In the genomic region with DNA sequence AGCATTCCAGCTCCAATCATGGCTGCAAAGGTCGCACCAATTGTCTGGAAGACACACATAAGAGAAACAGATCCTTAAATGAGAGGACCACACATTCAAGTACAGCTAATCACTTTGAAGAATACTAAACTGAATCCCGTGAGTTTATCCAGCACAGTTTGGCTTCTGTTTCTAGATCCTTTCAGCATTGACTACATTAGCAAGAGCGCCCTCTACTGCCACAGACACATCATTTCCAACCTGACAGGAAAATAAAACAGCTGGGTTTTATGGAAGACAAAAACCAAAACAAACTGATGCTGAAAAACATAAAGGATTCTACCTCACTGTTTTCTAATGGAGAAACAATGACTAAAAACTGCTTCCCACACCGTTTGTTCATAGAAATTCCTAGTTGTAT, we compare ENCODE assay signal across 10 mouse cellular contexts. TPM values are rescaled to one million over a fixed set of nuclear protein-coding genes. Genes with fewer than 3 reads are reported as not detected.
DNase-seq lines count a peak whose midpoint lies in the region; ATAC-seq and TF ChIP-seq lines count a peak whose summit lies in the region.
"Had no signal": no experiment of that assay in that cellular context is flagged by ENCODE, and none has a peak within 500 bp of the region (broad histone marks: within the 10 kb centered on the region; RNA-seq: fewer than 3 reads in every experiment).

No protein-coding gene starts in this region.

- H3K27me3 ChIP-seq in forebrain, postnatal 0 days (ENCODE audit: insufficient read depth, low read length), result no peaks in the 10 kb centered on the region
- H3K27me3 ChIP-seq in forebrain, embryonic 12.5 days, result no peaks in the 10 kb centered on the region
- no peaks in the 10 kb centered on the region for H3K27me3 ChIP-seq in liver, adult 2 months (ENCODE audit: control insufficient read depth, insufficient read depth, low read length)
- H3K27me3 ChIP-seq in liver, embryonic 11.5 days (replicated peaks; ENCODE audit: control insufficient read depth, insufficient read depth, low read length), result no peaks in the 10 kb centered on the region
- no peaks in the 10 kb centered on the region for H3K27me3 ChIP-seq in forebrain, embryonic 13.5 days
- H3K27me3 ChIP-seq: heart, embryonic 15.5 days; midbrain, embryonic 12.5 days had no signal

- H3K4me2 ChIP-seq in forebrain, postnatal 0 days (ENCODE audit: low read depth), result no peak overlapping the region
- H3K4me2 ChIP-seq in forebrain, embryonic 12.5 days, result no peak overlapping the region
- H3K4me2 ChIP-seq in liver, embryonic 11.5 days, result no peak overlapping the region
- no peak overlapping the region for H3K4me2 ChIP-seq in forebrain, embryonic 13.5 days
- H3K4me2 ChIP-seq: heart, embryonic 15.5 days; midbrain, embryonic 12.5 days had no signal

- no peaks in the 10 kb centered on the region for H3K9me3 ChIP-seq in forebrain, postnatal 0 days (ENCODE audit: low read length)
- H3K9me3 ChIP-seq in forebrain, embryonic 12.5 days, result no peaks in the 10 kb centered on the region
- H3K9me3 ChIP-seq in liver, embryonic 11.5 days (ENCODE audit: control insufficient read depth, low read length), result no peaks in the 10 kb centered on the region
- H3K9me3 ChIP-seq in forebrain, embryonic 13.5 days (replicated peaks), result no peaks in the 10 kb centered on the region
- H3K9me3 ChIP-seq: heart, embryonic 15.5 days; midbrain, embryonic 12.5 days had no signal

- H3K9ac ChIP-seq in forebrain, postnatal 0 days, result no peak overlapping the region
- no peak overlapping the region for H3K9ac ChIP-seq in forebrain, embryonic 12.5 days
- no peak overlapping the region for H3K9ac ChIP-seq in liver, adult 2 months (ENCODE audit: low read depth, low read length)
- no peak overlapping the region for H3K9ac ChIP-seq in liver, embryonic 11.5 days (ENCODE audit: low read depth, low read length)
- no peak overlapping the region for H3K9ac ChIP-seq in forebrain, embryonic 13.5 days
- H3K9ac ChIP-seq: heart, embryonic 15.5 days; midbrain, embryonic 12.5 days had no signal

- no peak for TF ChIP-seq POLR2A in liver, adult 2 months (IDR thresholded peaks at IDR 0.05; ENCODE audit: extremely low read depth, insufficient read depth, low read length)

- H3K36me3 ChIP-seq in forebrain, postnatal 0 days (ENCODE audit: insufficient read depth), result peaks cover 60% of the 10 kb centered on the region
- peaks cover 73% of the 10 kb centered on the region for H3K36me3 ChIP-seq in forebrain, embryonic 12.5 days (replicated peaks)
- peaks cover 68% of the 10 kb centered on the region for H3K36me3 ChIP-seq in liver, adult 2 months (ENCODE audit: control insufficient read depth, insufficient read depth, low read length)
- peaks cover 35% of the 10 kb centered on the region for H3K36me3 ChIP-seq in liver, embryonic 11.5 days (ENCODE audit: control insufficient read depth, insufficient read depth, low read length)
- H3K36me3 ChIP-seq in forebrain, embryonic 13.5 days (ENCODE audit: poor library complexity, severe bottlenecking), result peaks cover 81% of the 10 kb centered on the region

- H3K4me1 ChIP-seq in forebrain, postnatal 0 days (ENCODE audit: insufficient read depth), result no peaks in the 10 kb centered on the region
- H3K4me1 ChIP-seq in forebrain, embryonic 12.5 days, result no peaks in the 10 kb centered on the region
- H3K4me1 ChIP-seq in liver, adult 2 months (ENCODE audit: control insufficient read depth, insufficient read depth, low read length), result no peaks in the 10 kb centered on the region
- H3K4me1 ChIP-seq in liver, embryonic 11.5 days (replicated peaks; ENCODE audit: control insufficient read depth, insufficient read depth, low read length), result no peaks in the 10 kb centered on the region
- no peaks in the 10 kb centered on the region for H3K4me1 ChIP-seq in forebrain, embryonic 13.5 days
- H3K4me1 ChIP-seq: heart, embryonic 15.5 days; midbrain, embryonic 12.5 days had no signal

- 35% methylated on average over 4 of the region's 4 CpGs for WGBS in forebrain, postnatal 0 days
- WGBS in forebrain, embryonic 12.5 days, result 50% methylated on average over 4 of the region's 4 CpGs
- 50% methylated on average over 4 of the region's 4 CpGs for WGBS in liver, adult 2 months
- WGBS in liver, embryonic 11.5 days, result 57% methylated on average over 4 of the region's 4 CpGs
- 50% methylated on average over 4 of the region's 4 CpGs for WGBS in forebrain, embryonic 13.5 days

- no peak overlapping the region for H3K4me3 ChIP-seq in forebrain, postnatal 0 days (ENCODE audit: low read depth, low read length)
- no peak overlapping the region for H3K4me3 ChIP-seq in forebrain, embryonic 12.5 days (replicated peaks)
- H3K4me3 ChIP-seq in liver, adult 2 months (ENCODE audit: insufficient read depth, low read depth, low read length), result no peak overlapping the region
- no peak overlapping the region for H3K4me3 ChIP-seq in liver, embryonic 11.5 days (ENCODE audit: low read depth, low read length)
- H3K4me3 ChIP-seq in forebrain, embryonic 13.5 days, result no peak overlapping the region
- H3K4me3 ChIP-seq: heart, embryonic 15.5 days; midbrain, embryonic 12.5 days had no signal

- TF ChIP-seq CTCF in forebrain, postnatal 0 days (IDR thresholded peaks at IDR 0.05; ENCODE audit: low read depth), result peak; percentile 77
- TF ChIP-seq CTCF in liver, adult 2 months (IDR thresholded peaks at IDR 0.05; ENCODE audit: low read depth, low read length), result peak; percentile 39

- H3K79me2 ChIP-seq in liver, adult 2 months (ENCODE audit: control insufficient read depth, insufficient read depth, low read length), result no peaks in the 10 kb centered on the region

- ATAC-seq in forebrain, postnatal 0 days, result 0 out of 2 replicates have a peak, but pooled peaks have one; percentile 27
- ATAC-seq in forebrain, embryonic 12.5 days (ENCODE audit: low FRiP score), result no peak
- no peak for ATAC-seq in liver, embryonic 11.5 days (replicated peaks; ENCODE audit: low FRiP score)
- ATAC-seq in erythroblast, adult 5-6 weeks (replicated peaks; ENCODE audit: low FRiP score, poor library complexity, severe bottlenecking), result peak; percentile 77
- no peak for ATAC-seq in forebrain, embryonic 13.5 days

- peak; percentile 73 for DNase-seq in forebrain, postnatal 0 days
- DNase-seq in liver, adult 2 months (ENCODE audit: extremely low read depth, low read depth, low spot score), result peak; percentile 44
- no peak for DNase-seq in liver, embryonic 11.5 days (ENCODE audit: low spot score)
- peak; percentile 72 for DNase-seq in ZHBTc4 (ENCODE audit: low read depth, low spot score)
- DNase-seq in lung, postnatal 36 days, result peak; percentile 63

- H3K27ac ChIP-seq in forebrain, postnatal 0 days (ENCODE audit: low read depth, low read length), result no peak overlapping the region
- no peak overlapping the region for H3K27ac ChIP-seq in forebrain, embryonic 12.5 days
- no peak overlapping the region for H3K27ac ChIP-seq in liver, adult 2 months (replicated peaks; ENCODE audit: insufficient read depth, low read depth, low read length)
- no peak overlapping the region for H3K27ac ChIP-seq in liver, embryonic 11.5 days (ENCODE audit: low read depth, low read length)
- H3K27ac ChIP-seq in forebrain, embryonic 13.5 days, result no peak overlapping the region
- H3K27ac ChIP-seq: heart, embryonic 15.5 days; midbrain, embryonic 12.5 days had no signal

RNA-seq across cellular contexts. Expression of a gene that starts 7.4 kb away (rescaled TPM):
- total RNA-seq in forebrain, postnatal 0 days (2014; rRNA removed), result 70.2 and 85.8 TPM in 2 replicates
- polyA plus RNA-seq in forebrain, postnatal 0 days (2015; fragmentation: Nextera tagmentation; extraction: Ambion mirVana), result 148 and 187 TPM in 2 replicates
- 171 and 180 TPM in 2 replicates for polyA plus RNA-seq in forebrain, embryonic 12.5 days (2016; fragmentation: Nextera tagmentation; extraction: Ambion mirVana)
- 228 and 240 TPM in 2 replicates for total RNA-seq in liver, adult 2 months (2014; rRNA removed)
- 161 and 173 TPM in 2 replicates for polyA plus RNA-seq in liver, adult 2 months (2012; rRNA removed)
- 260 and 286 TPM in 2 replicates for polyA plus RNA-seq in liver, embryonic 11.5 days (2014; fragmentation: Nextera tagmentation; extraction: Ambion mirVana)
- 190 and 199 TPM in 2 replicates for total RNA-seq in erythroblast, adult 5-6 weeks (2015; ENCODE audit: low replicate concordance)
- total RNA-seq in erythroblast, adult 5-6 weeks (2017; ENCODE audit: low replicate concordance), result 230 and 266 TPM in 2 replicates
- polyA plus RNA-seq in forebrain, embryonic 13.5 days (2015; fragmentation: Nextera tagmentation; extraction: Ambion mirVana), result 175 and 183 TPM in 2 replicates

RNA-seq across cellular contexts. Expression of a gene that starts 13.8 kb away (rescaled TPM):
- 1.2 TPM in 1 of 2 replicates, not detected in the other for total RNA-seq in forebrain, postnatal 0 days (2014; rRNA removed)
- polyA plus RNA-seq in forebrain, postnatal 0 days (2015; fragmentation: Nextera tagmentation; extraction: Ambion mirVana), result 0.28 and 1.4 TPM in 2 replicates
- polyA plus RNA-seq in forebrain, embryonic 12.5 days (2016; fragmentation: Nextera tagmentation; extraction: Ambion mirVana), result not detected in 2 replicates
- 0.40 TPM in 1 of 2 replicates, not detected in the other for total RNA-seq in liver, adult 2 months (2014; rRNA removed)
- 0.29 TPM in 1 of 2 replicates, not detected in the other for polyA plus RNA-seq in liver, adult 2 months (2012; rRNA removed)
- 0.25 and 0.45 TPM in 2 replicates for polyA plus RNA-seq in liver, embryonic 11.5 days (2014; fragmentation: Nextera tagmentation; extraction: Ambion mirVana)
- total RNA-seq in erythroblast, adult 5-6 weeks (2015; ENCODE audit: low replicate concordance), result not detected in 2 replicates
- not detected in 2 replicates for total RNA-seq in erythroblast, adult 5-6 weeks (2017; ENCODE audit: low replicate concordance)
- polyA plus RNA-seq in forebrain, embryonic 13.5 days (2015; fragmentation: Nextera tagmentation; extraction: Ambion mirVana), result 0.26 TPM in 1 of 2 replicates, not detected in the other
- polyA plus RNA-seq: midbrain, embryonic 12.5 days had no signal

RNA-seq across cellular contexts. Expression of a gene that starts 29.5 kb away (rescaled TPM):
- 12.5 and 16.3 TPM in 2 replicates for total RNA-seq in forebrain, postnatal 0 days (2014; rRNA removed)
- polyA plus RNA-seq in forebrain, postnatal 0 days (2015; fragmentation: Nextera tagmentation; extraction: Ambion mirVana), result 10.1 and 14.4 TPM in 2 replicates
- polyA plus RNA-seq in forebrain, embryonic 12.5 days (2016; fragmentation: Nextera tagmentation; extraction: Ambion mirVana), result 0.96 and 1.1 TPM in 2 replicates
- total RNA-seq in liver, adult 2 months (2014; rRNA removed), result not detected in 2 replicates
- polyA plus RNA-seq in liver, adult 2 months (2012; rRNA removed), result 0.02 TPM in 1 of 2 replicates, not detected in the other
- polyA plus RNA-seq in liver, embryonic 11.5 days (2014; fragmentation: Nextera tagmentation; extraction: Ambion mirVana), result 0.05 TPM in 2 replicates
- total RNA-seq in erythroblast, adult 5-6 weeks (2015; ENCODE audit: low replicate concordance), result 0.42 TPM in 1 of 2 replicates, not detected in the other
- not detected in 2 replicates for total RNA-seq in erythroblast, adult 5-6 weeks (2017; ENCODE audit: low replicate concordance)
- polyA plus RNA-seq in forebrain, embryonic 13.5 days (2015; fragmentation: Nextera tagmentation; extraction: Ambion mirVana), result 0.37 and 0.74 TPM in 2 replicates

RNA-seq across cellular contexts. Expression of a gene that starts 59.9 kb away (rescaled TPM):
- not detected in 2 replicates for total RNA-seq in forebrain, postnatal 0 days (2014; rRNA removed)
- polyA plus RNA-seq in forebrain, postnatal 0 days (2015; fragmentation: Nextera tagmentation; extraction: Ambion mirVana), result not detected in 2 replicates
- not detected in 2 replicates for polyA plus RNA-seq in forebrain, embryonic 12.5 days (2016; fragmentation: Nextera tagmentation; extraction: Ambion mirVana)
- 5.2 and 8.1 TPM in 2 replicates for total RNA-seq in liver, adult 2 months (2014; rRNA removed)
- 3.2 and 4.7 TPM in 2 replicates for polyA plus RNA-seq in liver, adult 2 months (2012; rRNA removed)
- polyA plus RNA-seq in liver, embryonic 11.5 days (2014; fragmentation: Nextera tagmentation; extraction: Ambion mirVana), result not detected in 2 replicates
- total RNA-seq in erythroblast, adult 5-6 weeks (2015; ENCODE audit: low replicate concordance), result not detected in 2 replicates
- total RNA-seq in erythroblast, adult 5-6 weeks (2017; ENCODE audit: low replicate concordance), result not detected in 2 replicates
- not detected in 2 replicates for polyA plus RNA-seq in forebrain, embryonic 13.5 days (2015; fragmentation: Nextera tagmentation; extraction: Ambion mirVana)
- polyA plus RNA-seq: heart, embryonic 15.5 days; midbrain, embryonic 12.5 days had no signal

Comparison
In these comparisons a context has a peak if more than half of its experiments do, and no peak if none do; other contexts are left out.
1. ATAC-seq: peak in forebrain, postnatal 0 days (single experiment) and erythroblast, adult 5-6 weeks (single experiment); none in forebrain, embryonic 12.5 days (single experiment), liver, embryonic 11.5 days (single experiment) and forebrain, embryonic 13.5 days (single experiment).